Mouse (Mus musculus) kidney, embryonic 14.5 days (tissue): ENCODE results near the gene Sumo2. TPM values are rescaled to one million over a fixed set of nuclear protein-coding genes. Genes with fewer than 3 reads are reported as not detected.
"Not testable (repeated sequence)": the region's sequence is repeated elsewhere in the genome, so short reads cannot be mapped to it uniquely, and the experiment has no call there.

ENCODE experiments used
- ATAC-seq: fragments of 200-750 bp; cut with Nextera tagmentation; 2 replicates; pipeline ENCODE4 v1.8.0; 2017; ENCODE audit warnings: moderate number of reproducible peaks, mild to moderate bottlenecking, moderate TSS enrichment, moderate library complexity; ENCODE audit not compliant: low FRiP score, low TSS enrichment
- H3K27ac ChIP-seq: fragments of 300-500 bp; sonication (generic); 2 replicates; pipeline ENCODE4 v1.5.1; 2014; ENCODE audit warnings: low read depth, mild to moderate bottlenecking, low read length, moderate library complexity, mixed read lengths
- H3K27me3 ChIP-seq: fragments of 300-500 bp; sonication (generic); 2 replicates; pipeline ENCODE4 v1.6.1; 2014; ENCODE audit warnings: mild to moderate bottlenecking, low read length; ENCODE audit not compliant: control insufficient read depth, insufficient read depth
- H3K36me3 ChIP-seq: fragments of 300-500 bp; sonication (generic); 2 replicates; pipeline ENCODE4 v1.6.1; 2014; ENCODE audit warnings: low read length, mixed read lengths; ENCODE audit not compliant: control insufficient read depth, insufficient read depth
- H3K4me1 ChIP-seq: fragments of 300-500 bp; sonication (generic); 2 replicates; pipeline ENCODE4 v1.6.1; 2014; ENCODE audit warnings: low read length, mixed read lengths; ENCODE audit not compliant: control insufficient read depth, insufficient read depth
- H3K4me2 ChIP-seq: fragments of 300-500 bp; sonication (generic); replicated peaks from 2 replicates; pipeline ENCODE4 v1.6.1; 2014; ENCODE audit warnings: low read depth, mild to moderate bottlenecking, low read length
- H3K4me3 ChIP-seq: fragments of 300-500 bp; sonication (generic); 2 replicates; pipeline ENCODE4 v1.5.1; 2014; ENCODE audit warnings: mild to moderate bottlenecking, low read length
- H3K9ac ChIP-seq: fragments of 300-500 bp; sonication (generic); 2 replicates; pipeline ENCODE4 v1.6.1; 2014; ENCODE audit warnings: low read depth, mild to moderate bottlenecking, low read length, moderate library complexity
- H3K9me3 ChIP-seq: fragments of 300-500 bp; sonication (generic); 2 replicates; pipeline ENCODE4 v1.6.1; 2016; ENCODE audit warnings: low read length; ENCODE audit not compliant: control insufficient read depth
- WGBS: fragments of 180-500 bp; shearing (Covaris S2); extraction: QIAGEN DNeasy Blood & Tissue Kit; methylation state at CpG from one replicate; pipeline ENCODE4 v1.1.7; 2014; 5-methylcytosine and 5-hydroxymethylcytosine counted together
- polyA plus RNA-seq: library from polyadenylated mRNA; unstranded; fragments of >200 nt; fragmentation: Nextera tagmentation; extraction: Ambion mirVana; gene quantifications from 2 replicates; pipeline ENCODE4 v1.2.1, GENCODE M21; 2014

Gene Sumo2
- polyA plus RNA-seq, 1 experiment from 2014 or later, result 1,228 TPM

GRCm38 (mm10) chr11:115496559-115496958 lies 39.5 kb downstream of the Sumo2 start:
- peaks cover 48% of the 10 kb centered on the region for H3K36me3 ChIP-seq
- not testable (repeated sequence) for H3K4me3 ChIP-seq, H3K4me1 ChIP-seq, H3K27me3 ChIP-seq, H3K9me3 ChIP-seq, H3K4me2 ChIP-seq, ATAC-seq, H3K27ac ChIP-seq, H3K9ac ChIP-seq
- WGBS, result 86% methylated on average over 9 of the region's 9 CpGs

DNA sequence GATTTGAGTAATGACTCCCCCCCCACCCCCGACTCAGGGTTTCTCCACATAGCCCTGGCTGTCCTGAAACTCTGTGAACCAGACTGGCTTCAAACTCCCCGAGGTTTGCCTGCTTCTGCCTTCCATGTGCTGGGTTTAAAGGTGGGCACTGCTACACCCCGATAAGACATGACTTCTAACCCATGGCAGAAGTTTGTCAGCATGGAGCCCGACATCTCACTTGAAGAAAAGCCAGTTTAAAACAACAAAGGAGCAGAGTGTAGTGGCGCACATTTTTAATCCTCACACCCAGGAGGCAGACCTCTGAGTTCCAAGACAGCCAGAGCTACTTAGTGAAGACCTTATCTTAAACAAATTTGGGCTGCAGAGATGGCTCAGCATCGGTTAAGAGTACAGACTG lies 43.7 kb downstream of the Sumo2 start:
- no peak for ATAC-seq
- WGBS, result 39% methylated on average over 6 of the region's 6 CpGs
- peak overlapping the region; percentile 69 for H3K4me3 ChIP-seq
- peaks cover 8% of the 10 kb centered on the region; the same call in 1 of the 2 replicates for H3K36me3 ChIP-seq
- no peak overlapping the region for H3K27ac ChIP-seq
- no peaks in the 10 kb centered on the region for H3K9me3 ChIP-seq
- peaks cover 9% of the 10 kb centered on the region; the same call in 1 of the 2 replicates for H3K4me1 ChIP-seq
- no peaks in the 10 kb centered on the region for H3K27me3 ChIP-seq
- peak overlapping the region; percentile 70; the same call in 1 of the 2 replicates for H3K9ac ChIP-seq
- H3K4me2 ChIP-seq, result peak overlapping the region; percentile 87

GRCm38 (mm10) chr11:115491356-115492083 lies 44.6 kb downstream of the Sumo2 start, which contains the start of gene Nt5c:
Nt5c (minus strand) TSS chr11:115491862.
- Histone ChIP-seq H3K9ac (peak within 1 kb of the TSS; percentile 70), H3K36me3 (peaks cover 2% of the 10 kb centered on the region; the same call in 1 of the 2 replicates), H3K27ac (peak within 1 kb of the TSS; percentile 71), H3K4me1 (peaks cover 9% of the 10 kb centered on the region; the same call in 1 of the 2 replicates), H3K27me3 (no peaks in the 10 kb centered on the region), H3K9me3 (no peaks in the 10 kb centered on the region), H3K4me3 (peak within 1 kb of the TSS; percentile 69), H3K4me2 (peak within 1 kb of the TSS; percentile 87)
- ATAC-seq, result peak; percentile 88
- 0% methylated on average over 43 of the region's 43 CpGs for WGBS

GRCm38 (mm10) chr11:115490441-115491355 lies 45.4 kb downstream of the Sumo2 start:
- peak overlapping the region; percentile 69 for H3K4me3 ChIP-seq
- no peak overlapping the region for H3K27ac ChIP-seq
- H3K4me2 ChIP-seq, result peak overlapping the region; percentile 87
- H3K9me3 ChIP-seq, result no peaks in the 10 kb centered on the region
- peaks cover 9% of the 10 kb centered on the region; the same call in 1 of the 2 replicates for H3K4me1 ChIP-seq
- peak; percentile 46 for ATAC-seq
- no peaks in the 10 kb centered on the region for H3K27me3 ChIP-seq
- peaks cover 2% of the 10 kb centered on the region; the same call in 1 of the 2 replicates for H3K36me3 ChIP-seq
- peak overlapping the region; percentile 70 for H3K9ac ChIP-seq
- WGBS, result 21% methylated on average over 25 of the region's 25 CpGs

GRCm38 (mm10) chr11:115488551-115489104 lies 47.4 kb downstream of the Sumo2 start:
- no peak overlapping the region for H3K4me3 ChIP-seq
- H3K4me2 ChIP-seq, result no peak overlapping the region
- H3K27me3 ChIP-seq, result no peaks in the 10 kb centered on the region
- peaks cover 9% of the 10 kb centered on the region; the same call in 1 of the 2 replicates for H3K4me1 ChIP-seq
- no peak overlapping the region for H3K9ac ChIP-seq
- peaks cover 2% of the 10 kb centered on the region; the same call in 1 of the 2 replicates for H3K36me3 ChIP-seq
- 86% methylated on average over 19 of the region's 19 CpGs for WGBS
- no peak overlapping the region for H3K27ac ChIP-seq
- no peak for ATAC-seq
- H3K9me3 ChIP-seq, result no peaks in the 10 kb centered on the region

- no peak overlapping the region for H3K4me3 ChIP-seq
- no peak overlapping the region for H3K4me2 ChIP-seq
- no peaks in the 10 kb centered on the region for H3K9me3 ChIP-seq
- WGBS, result 56% methylated on average over 12 of the region's 12 CpGs
- no peaks in the 10 kb centered on the region for H3K4me1 ChIP-seq
- H3K27ac ChIP-seq, result no peak overlapping the region
- ATAC-seq, result peak; percentile 74
- H3K36me3 ChIP-seq, result peaks cover 2% of the 10 kb centered on the region; the same call in 1 of the 2 replicates
- H3K27me3 ChIP-seq, result no peaks in the 10 kb centered on the region
- no peak overlapping the region for H3K9ac ChIP-seq
Measured at GRCm38 (mm10) chr11:115485155-115485554, 50.9 kb downstream of the Sumo2 start.

- no peak overlapping the region for H3K9ac ChIP-seq
- H3K4me2 ChIP-seq, result no peak overlapping the region
- H3K27me3 ChIP-seq, result no peaks in the 10 kb centered on the region
- H3K4me3 ChIP-seq, result no peak overlapping the region
- no peak overlapping the region for H3K27ac ChIP-seq
- H3K36me3 ChIP-seq, result peaks cover 8% of the 10 kb centered on the region; the same call in 1 of the 2 replicates
- no peaks in the 10 kb centered on the region for H3K4me1 ChIP-seq
- WGBS, result 17% methylated on average over 6 of the region's 6 CpGs
- no peak for ATAC-seq
- no peaks in the 10 kb centered on the region for H3K9me3 ChIP-seq
Measured at GRCm38 (mm10) chr11:115483726-115484125, 52.4 kb downstream of the Sumo2 start.

GRCm38 (mm10) chr11:115483278-115483677 lies 52.8 kb downstream of the Sumo2 start:
- no peaks in the 10 kb centered on the region for H3K4me1 ChIP-seq
- H3K36me3 ChIP-seq, result peaks cover 8% of the 10 kb centered on the region; the same call in 1 of the 2 replicates
- no peak overlapping the region for H3K9ac ChIP-seq
- no peak for ATAC-seq
- no peak overlapping the region for H3K4me3 ChIP-seq
- WGBS, result 72% methylated on average over 11 of the region's 11 CpGs
- no peak overlapping the region for H3K27ac ChIP-seq
- H3K9me3 ChIP-seq, result no peaks in the 10 kb centered on the region
- H3K4me2 ChIP-seq, result no peak overlapping the region
- H3K27me3 ChIP-seq, result no peaks in the 10 kb centered on the region
